Mouse (Mus musculus): Measurements from ENCODE around the gene Sacs. TPM values are rescaled to one million over a fixed set of nuclear protein-coding genes. Genes with fewer than 3 reads are reported as not detected.
"Not testable (repeated sequence)": the region's sequence is repeated elsewhere in the genome, so short reads cannot be mapped to it uniquely, and the experiment has no call there.

Gene Sacs
- total RNA-seq, 2 experiments from 2014 or later = 26.9 to 27.3 TPM

GRCm38 (mm10) chr14:61155687-61156086 lies 17.4 kb downstream of the Sacs start:
- no peak for ATAC-seq (replicated peaks; ENCODE audit: low FRiP score, low TSS enrichment, poor library complexity, severe bottlenecking)

- ATAC-seq (replicated peaks; ENCODE audit: low FRiP score, low TSS enrichment, poor library complexity, severe bottlenecking) = not testable (repeated sequence)
These were observed 19.2 kb downstream of the Sacs start for GRCm38 (mm10) chr14:61157426-61157825.

GRCm38 (mm10) chr14:61160920-61161319 lies 22.7 kb downstream of the Sacs start:
- ATAC-seq (replicated peaks; ENCODE audit: low FRiP score, low TSS enrichment, poor library complexity, severe bottlenecking) = no peak

- no peak for ATAC-seq (replicated peaks; ENCODE audit: low FRiP score, low TSS enrichment, poor library complexity, severe bottlenecking)
These were observed 23.4 kb downstream of the Sacs start for GRCm38 (mm10) chr14:61161367-61162334.

GRCm38 (mm10) chr14:61164461-61164860 lies 26.2 kb downstream of the Sacs start:
- ATAC-seq (replicated peaks; ENCODE audit: low FRiP score, low TSS enrichment, poor library complexity, severe bottlenecking) = no peak

GRCm38 (mm10) chr14:61165929-61166328 lies 27.7 kb downstream of the Sacs start:
- no peak for ATAC-seq (replicated peaks; ENCODE audit: low FRiP score, low TSS enrichment, poor library complexity, severe bottlenecking)

GRCm38 (mm10) chr14:61171261-61171970 lies 33.2 kb downstream of the Sacs start:
- ATAC-seq (replicated peaks; ENCODE audit: low FRiP score, low TSS enrichment, poor library complexity, severe bottlenecking) = no peak

- ATAC-seq (replicated peaks; ENCODE audit: low FRiP score, low TSS enrichment, poor library complexity, severe bottlenecking) = peak; percentile 97
These were observed 34.4 kb downstream of the Sacs start for GRCm38 (mm10) chr14:61172548-61173158.

GRCm38 (mm10) chr14:61173229-61173628 lies 35.0 kb downstream of the Sacs start:
- ATAC-seq (replicated peaks; ENCODE audit: low FRiP score, low TSS enrichment, poor library complexity, severe bottlenecking) = peak; percentile 69

- no peak for ATAC-seq (replicated peaks; ENCODE audit: low FRiP score, low TSS enrichment, poor library complexity, severe bottlenecking)
These were observed 53.6 kb downstream of the Sacs start for GRCm38 (mm10) chr14:61191904-61192303.

GRCm38 (mm10) chr14:61192326-61192725 lies 54.1 kb downstream of the Sacs start:
- no peak for ATAC-seq (replicated peaks; ENCODE audit: low FRiP score, low TSS enrichment, poor library complexity, severe bottlenecking)

GRCm38 (mm10) chr14:61194416-61194815 lies 56.2 kb downstream of the Sacs start:
- no peak for ATAC-seq (replicated peaks; ENCODE audit: low FRiP score, low TSS enrichment, poor library complexity, severe bottlenecking)

- ATAC-seq (replicated peaks; ENCODE audit: low FRiP score, low TSS enrichment, poor library complexity, severe bottlenecking) = no peak
These were observed 71.9 kb downstream of the Sacs start for GRCm38 (mm10) chr14:61210111-61210510.

GRCm38 (mm10) chr14:61211754-61212153 lies 73.5 kb downstream of the Sacs start:
- no peak for ATAC-seq (replicated peaks; ENCODE audit: low FRiP score, low TSS enrichment, poor library complexity, severe bottlenecking)

- ATAC-seq (replicated peaks; ENCODE audit: low FRiP score, low TSS enrichment, poor library complexity, severe bottlenecking) = no peak
These were observed 82.9 kb downstream of the Sacs start for GRCm38 (mm10) chr14:61221166-61221565.

GRCm38 (mm10) chr14:61222506-61222905 lies 84.2 kb downstream of the Sacs start:
- ATAC-seq (replicated peaks; ENCODE audit: low FRiP score, low TSS enrichment, poor library complexity, severe bottlenecking) = no peak

- ATAC-seq (replicated peaks; ENCODE audit: low FRiP score, low TSS enrichment, poor library complexity, severe bottlenecking) = no peak
These were observed 85.5 kb downstream of the Sacs start for GRCm38 (mm10) chr14:61223740-61224139.

GRCm38 (mm10) chr14:61224387-61225077 lies 86.3 kb downstream of the Sacs start:
- no peak for ATAC-seq (replicated peaks; ENCODE audit: low FRiP score, low TSS enrichment, poor library complexity, severe bottlenecking)

- no peak for ATAC-seq (replicated peaks; ENCODE audit: low FRiP score, low TSS enrichment, poor library complexity, severe bottlenecking)
These were observed 87.9 kb downstream of the Sacs start for GRCm38 (mm10) chr14:61226151-61226550.
